33 mouse cellular contexts compared by ENCODE assay signal in the genomic region with DNA sequence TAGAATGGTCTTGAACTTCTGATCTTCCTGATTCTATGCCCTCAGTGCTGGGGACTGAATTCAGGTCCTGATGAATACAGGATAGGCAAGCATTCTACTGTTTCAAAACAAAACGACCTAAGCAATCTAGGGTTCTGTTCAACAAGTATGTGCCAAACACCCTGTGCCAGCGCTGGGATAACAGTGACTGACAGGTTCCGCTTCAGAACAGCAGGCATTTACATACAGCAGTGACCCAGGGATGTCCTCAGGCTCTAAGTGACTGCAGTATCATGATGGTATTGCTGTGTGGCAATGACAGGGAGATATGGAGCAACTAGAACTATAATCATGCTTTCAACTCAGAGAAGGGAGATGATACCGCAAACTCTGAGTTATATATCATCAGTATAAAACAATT. TPM values are rescaled to one million over a fixed set of nuclear protein-coding genes. Genes with fewer than 3 reads are reported as not detected.
"Had no signal": no experiment of that assay in that cellular context is flagged by ENCODE, and none has a peak within 500 bp of the region (broad histone marks: within the 10 kb centered on the region; RNA-seq: fewer than 3 reads in every experiment).

No protein-coding gene starts in this region.

- H3K27me3 ChIP-seq: embryonic facial prominence, embryonic 12.5 days; embryonic facial prominence, embryonic 13.5 days; embryonic facial prominence, embryonic 15.5 days; forebrain, embryonic 12.5 days; forebrain, embryonic 13.5 days; forebrain, embryonic 15.5 days had no signal

- H3K9ac ChIP-seq: embryonic facial prominence, embryonic 12.5 days; embryonic facial prominence, embryonic 13.5 days; embryonic facial prominence, embryonic 15.5 days; forebrain, embryonic 12.5 days; forebrain, embryonic 13.5 days; forebrain, embryonic 15.5 days; forebrain, postnatal 0 days had no signal

- H3K27ac ChIP-seq: embryonic facial prominence, embryonic 10.5 days; embryonic facial prominence, embryonic 12.5 days; embryonic facial prominence, embryonic 13.5 days; embryonic facial prominence, embryonic 15.5 days; forebrain, embryonic 10.5 days; forebrain, embryonic 12.5 days; forebrain, embryonic 13.5 days; forebrain, embryonic 15.5 days; gastrocnemius, adult 2 months; heart, adult 2 months had no signal

- H3K4me3 ChIP-seq: embryonic facial prominence, embryonic 10.5 days; embryonic facial prominence, embryonic 12.5 days; embryonic facial prominence, embryonic 13.5 days; embryonic facial prominence, embryonic 15.5 days; erythroblast, embryonic 14.5 days; forebrain, embryonic 10.5 days; forebrain, embryonic 12.5 days; forebrain, embryonic 13.5 days; forebrain, embryonic 15.5 days; gastrocnemius, adult 2 months; heart, adult 2 months had no signal

- ATAC-seq: forebrain, embryonic 13.5 days; forebrain, embryonic 14.5 days; forebrain, embryonic 15.5 days; forebrain, embryonic 16.5 days; forebrain, postnatal 0 days had no signal

- H3K4me2 ChIP-seq: embryonic facial prominence, embryonic 12.5 days; embryonic facial prominence, embryonic 13.5 days; embryonic facial prominence, embryonic 15.5 days; forebrain, embryonic 12.5 days; forebrain, embryonic 13.5 days; forebrain, embryonic 15.5 days had no signal

- H3K9me3 ChIP-seq: embryonic facial prominence, embryonic 10.5 days; embryonic facial prominence, embryonic 12.5 days; embryonic facial prominence, embryonic 13.5 days; embryonic facial prominence, embryonic 15.5 days; forebrain, embryonic 10.5 days; forebrain, embryonic 12.5 days; forebrain, embryonic 13.5 days; forebrain, embryonic 15.5 days had no signal

- DNase-seq: cerebellum, adult 8-10 months; cerebellum, adult 9-10 months; cerebellum, adult 9-11 months; cerebellum, postnatal 10 days; cerebellum, postnatal 14 days; cerebellum, postnatal 25 days; cerebellum, postnatal 36 days; embryo, embryonic 11 days; forebrain, postnatal 0 days; gastrocnemius, adult 2 months; gastrocnemius, postnatal 10 days; gastrocnemius, postnatal 14 days; gastrocnemius, postnatal 25 days; gastrocnemius, postnatal 36 days; heart, adult 11 months; heart, adult 18-20 months; heart, adult 2 months had no signal

- H3K4me1 ChIP-seq: embryonic facial prominence, embryonic 10.5 days; embryonic facial prominence, embryonic 12.5 days; embryonic facial prominence, embryonic 15.5 days; forebrain, embryonic 12.5 days; forebrain, embryonic 13.5 days; forebrain, embryonic 15.5 days had no signal

RNA-seq across cellular contexts. Expression of a gene that starts 15.8 kb away (rescaled TPM):
- total RNA-seq: common myeloid progenitor, adult 5-6 weeks; forebrain, postnatal 0 days; gastrocnemius, adult 18-20 months; gastrocnemius, adult 2 months; gastrocnemius, adult 8-10 months; gastrocnemius, postnatal 14 days; gastrocnemius, postnatal 25 days; granulocyte monocyte progenitor cell, adult 5-6 weeks had no signal
- polyA plus RNA-seq: cortical plate, adult 2 months; erythroblast, embryonic 14.5 days; forebrain, embryonic 12.5 days; forebrain, embryonic 13.5 days; forebrain, embryonic 14.5 days; forebrain, embryonic 15.5 days; forebrain, embryonic 16.5 days; forebrain, postnatal 0 days had no signal
